Mouse (Mus musculus): ENCODE data around the gene Pde7b.

DNA sequence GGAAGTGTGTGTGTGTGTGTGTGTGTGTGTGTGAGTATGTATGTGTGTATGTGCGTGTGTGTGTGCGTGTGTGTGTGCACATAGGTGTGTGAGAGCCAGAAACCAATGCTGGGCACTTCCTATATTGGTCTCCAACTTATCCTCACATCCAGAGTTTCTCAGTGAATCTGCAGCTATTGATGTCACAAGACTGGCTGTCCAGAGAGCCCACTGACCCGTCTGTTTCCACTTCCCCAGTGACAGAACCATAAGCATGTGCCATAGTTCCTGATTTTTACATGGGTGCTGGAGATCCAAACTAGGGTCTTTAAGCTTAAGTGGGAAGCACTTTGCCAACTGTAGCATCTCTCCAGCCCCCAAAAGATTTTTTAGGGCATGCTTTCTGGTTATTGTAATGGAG, 71.6 kb downstream of the Pde7b start:
- TF ChIP-seq CTCF (IDR thresholded peaks at IDR 0.05; ENCODE audit: control insufficient read depth, insufficient read depth, insufficient replicate concordance, low read depth, low read length), result no peak
- no peak for TF ChIP-seq POLR2A (IDR thresholded peaks at IDR 0.05; ENCODE audit: control insufficient read depth, low read depth, low read length)
